Mouse (Mus musculus) forebrain, embryonic 15.5 days (tissue): Measurements from ENCODE around the gene Cntnap4. TPM values are rescaled to one million over a fixed set of nuclear protein-coding genes. Genes with fewer than 3 reads are reported as not detected.

Experiments used
- ATAC-seq: fragments of 200-750 bp; cut with Nextera tagmentation; replicated peaks from 2 replicates; pipeline ENCODE4 v1.8.0; 2017; ENCODE audit warnings: mild to moderate bottlenecking, moderate TSS enrichment, moderate library complexity
- H3K27ac ChIP-seq: fragments of 300-500 bp; sonication (generic); replicated peaks from 2 replicates; pipeline ENCODE4 v1.5.1; 2015; ENCODE audit warnings: mild to moderate bottlenecking, inconsistent platforms
- H3K27me3 ChIP-seq: fragments of 300-500 bp; sonication (generic); 2 replicates; pipeline ENCODE4 v1.6.1; 2015; ENCODE audit warnings: inconsistent platforms
- H3K36me3 ChIP-seq: fragments of 300-500 bp; sonication (generic); 2 replicates; pipeline ENCODE4 v1.6.1; 2015; ENCODE audit warnings: mild to moderate bottlenecking, inconsistent platforms
- H3K4me1 ChIP-seq: fragments of 300-500 bp; sonication (generic); 2 replicates; pipeline ENCODE4 v1.6.1; 2015; ENCODE audit warnings: inconsistent platforms
- H3K4me2 ChIP-seq: fragments of 300-500 bp; sonication (generic); replicated peaks from 2 replicates; pipeline ENCODE4 v1.6.1; 2015; ENCODE audit warnings: mild to moderate bottlenecking, inconsistent platforms
- H3K4me3 ChIP-seq: fragments of 300-500 bp; sonication (generic); 2 replicates; pipeline ENCODE4 v1.5.1; 2015; ENCODE audit warnings: mild to moderate bottlenecking, inconsistent platforms
- H3K9ac ChIP-seq: fragments of 300-500 bp; sonication (generic); replicated peaks from 2 replicates; pipeline ENCODE4 v1.6.1; 2015; ENCODE audit warnings: mild to moderate bottlenecking, inconsistent platforms
- H3K9me3 ChIP-seq: fragments of 300-500 bp; sonication (generic); 2 replicates; pipeline ENCODE4 v1.6.1; 2016; ENCODE audit warnings: inconsistent platforms
- WGBS: fragments of 180-500 bp; shearing (Covaris S2); methylation state at CpG from one replicate; pipeline ENCODE4 v1.1.7; 2015; ENCODE audit warnings: mixed read lengths; 5-methylcytosine and 5-hydroxymethylcytosine counted together
- polyA plus RNA-seq: library from polyadenylated mRNA; unstranded; fragments of >200 nt; fragmentation: Nextera tagmentation; extraction: Ambion mirVana; gene quantifications from 2 replicates; pipeline ENCODE4 v1.2.1, GENCODE M21; 2015

The Cntnap4 gene
- polyA plus RNA-seq, 1 experiment from 2014 or later: 16.6 TPM

- Histone ChIP-seq H3K36me3 (no peaks in the 10 kb centered on the region), H3K27ac (no peak overlapping the region), H3K27me3 (no peaks in the 10 kb centered on the region), H3K4me2 (no peak overlapping the region), H3K4me3 (no peak overlapping the region), H3K4me1 (no peaks in the 10 kb centered on the region), H3K9me3 (no peaks in the 10 kb centered on the region), H3K9ac (no peak overlapping the region)
- no peak for ATAC-seq
- WGBS: 91% methylated on average over 7 of the region's 7 CpGs
Observed at GRCm38 (mm10) chr8:112628791-112629190, 58.9 kb downstream of the Cntnap4 start.

GRCm38 (mm10) chr8:112652657-112653056 lies 82.8 kb downstream of the Cntnap4 start:
- H3K27me3 ChIP-seq: no peaks in the 10 kb centered on the region
- H3K4me3 ChIP-seq: no peak overlapping the region
- 75% methylated on average over 4 of the region's 4 CpGs for WGBS
- no peak for ATAC-seq
- no peak overlapping the region for H3K9ac ChIP-seq
- H3K36me3 ChIP-seq: no peaks in the 10 kb centered on the region
- H3K27ac ChIP-seq: no peak overlapping the region
- no peaks in the 10 kb centered on the region for H3K9me3 ChIP-seq
- H3K4me2 ChIP-seq: no peak overlapping the region
- no peaks in the 10 kb centered on the region for H3K4me1 ChIP-seq

GRCm38 (mm10) chr8:112653276-112653675 lies 83.4 kb downstream of the Cntnap4 start:
- Histone ChIP-seq H3K4me1 (no peaks in the 10 kb centered on the region), H3K9ac (no peak overlapping the region), H3K27ac (no peak overlapping the region), H3K9me3 (no peaks in the 10 kb centered on the region), H3K36me3 (no peaks in the 10 kb centered on the region), H3K27me3 (no peaks in the 10 kb centered on the region), H3K4me2 (no peak overlapping the region), H3K4me3 (no peak overlapping the region)
- no peak for ATAC-seq
- 93% methylated on average over 1 of the region's 1 CpGs for WGBS

GRCm38 (mm10) chr8:112653994-112654393 lies 84.2 kb downstream of the Cntnap4 start:
- Histone ChIP-seq H3K27me3 (no peaks in the 10 kb centered on the region), H3K9ac (no peak overlapping the region), H3K36me3 (no peaks in the 10 kb centered on the region), H3K9me3 (no peaks in the 10 kb centered on the region), H3K4me1 (no peaks in the 10 kb centered on the region), H3K4me3 (no peak overlapping the region), H3K4me2 (no peak overlapping the region), H3K27ac (no peak overlapping the region)
- WGBS: 27% methylated on average over 3 of the region's 3 CpGs
- 0 out of 2 replicates have a peak, but pooled peaks have one; percentile 46 for ATAC-seq

GRCm38 (mm10) chr8:112664067-112664466 lies 94.2 kb downstream of the Cntnap4 start:
- Histone ChIP-seq H3K4me1 (no peaks in the 10 kb centered on the region), H3K27ac (no peak overlapping the region), H3K4me2 (no peak overlapping the region), H3K36me3 (no peaks in the 10 kb centered on the region), H3K9me3 (no peaks in the 10 kb centered on the region), H3K27me3 (no peaks in the 10 kb centered on the region), H3K4me3 (no peak overlapping the region), H3K9ac (no peak overlapping the region)
- ATAC-seq: no peak
- WGBS: 54% methylated on average over 3 of the region's 3 CpGs

- no peak overlapping the region for H3K27ac ChIP-seq
- no peaks in the 10 kb centered on the region for H3K27me3 ChIP-seq
- no peaks in the 10 kb centered on the region for H3K9me3 ChIP-seq
- no peaks in the 10 kb centered on the region for H3K4me1 ChIP-seq
- H3K36me3 ChIP-seq: no peaks in the 10 kb centered on the region
- no peak overlapping the region for H3K4me3 ChIP-seq
- H3K9ac ChIP-seq: no peak overlapping the region
- no peak for ATAC-seq
- no peak overlapping the region for H3K4me2 ChIP-seq
- 81% methylated on average over 1 of the region's 1 CpGs for WGBS
Observed at GRCm38 (mm10) chr8:112674671-112675070, 104.8 kb downstream of the Cntnap4 start.

- Histone ChIP-seq H3K36me3 (no peaks in the 10 kb centered on the region), H3K4me2 (no peak overlapping the region), H3K9ac (no peak overlapping the region), H3K27ac (no peak overlapping the region), H3K27me3 (no peaks in the 10 kb centered on the region), H3K9me3 (no peaks in the 10 kb centered on the region), H3K4me1 (no peaks in the 10 kb centered on the region), H3K4me3 (no peak overlapping the region)
- 78% methylated on average over 9 of the region's 9 CpGs for WGBS
- no peak for ATAC-seq
Observed at GRCm38 (mm10) chr8:112681757-112682156, 111.9 kb downstream of the Cntnap4 start.

DNA sequence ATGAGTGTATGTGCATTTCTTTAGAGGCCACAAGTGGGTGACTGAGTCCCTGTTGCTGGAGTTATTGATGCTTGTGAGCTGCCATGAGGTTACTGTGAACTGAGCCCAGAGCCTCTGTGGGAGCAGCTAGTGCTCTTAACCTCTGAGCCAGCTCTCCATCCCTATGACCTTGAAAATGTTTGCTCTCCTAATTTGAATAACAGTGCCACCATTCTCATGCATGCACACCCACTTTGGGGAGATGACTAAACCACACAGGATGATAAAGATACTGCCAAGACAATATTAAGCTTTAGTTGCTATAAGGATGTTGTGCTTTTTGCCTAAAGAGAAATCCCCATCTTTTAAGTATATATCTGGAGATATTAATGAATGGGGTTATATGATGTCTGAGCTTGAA lies 125.9 kb downstream of the Cntnap4 start:
- no peak overlapping the region for H3K4me3 ChIP-seq
- H3K36me3 ChIP-seq: no peaks in the 10 kb centered on the region
- no peak overlapping the region for H3K4me2 ChIP-seq
- no peak for ATAC-seq
- no peak overlapping the region for H3K9ac ChIP-seq
- H3K27ac ChIP-seq: no peak overlapping the region
- no peaks in the 10 kb centered on the region for H3K9me3 ChIP-seq
- no peaks in the 10 kb centered on the region for H3K4me1 ChIP-seq
- H3K27me3 ChIP-seq: no peaks in the 10 kb centered on the region

GRCm38 (mm10) chr8:112698141-112698540 lies 128.3 kb downstream of the Cntnap4 start:
- no peak overlapping the region for H3K27ac ChIP-seq
- no peak overlapping the region for H3K4me3 ChIP-seq
- ATAC-seq: no peak
- 87% methylated on average over 3 of the region's 3 CpGs for WGBS
- no peak overlapping the region for H3K9ac ChIP-seq
- H3K9me3 ChIP-seq: no peaks in the 10 kb centered on the region
- H3K4me2 ChIP-seq: no peak overlapping the region
- no peaks in the 10 kb centered on the region for H3K27me3 ChIP-seq
- no peaks in the 10 kb centered on the region for H3K4me1 ChIP-seq
- H3K36me3 ChIP-seq: no peaks in the 10 kb centered on the region

GRCm38 (mm10) chr8:112716982-112717381 lies 147.1 kb downstream of the Cntnap4 start:
- no peaks in the 10 kb centered on the region for H3K9me3 ChIP-seq
- 75% methylated on average over 3 of the region's 3 CpGs for WGBS
- H3K27ac ChIP-seq: no peak overlapping the region
- no peak overlapping the region for H3K9ac ChIP-seq
- H3K4me1 ChIP-seq: no peaks in the 10 kb centered on the region
- no peak for ATAC-seq
- H3K4me3 ChIP-seq: no peak overlapping the region
- H3K27me3 ChIP-seq: no peaks in the 10 kb centered on the region
- no peaks in the 10 kb centered on the region for H3K36me3 ChIP-seq
- H3K4me2 ChIP-seq: no peak overlapping the region

DNA sequence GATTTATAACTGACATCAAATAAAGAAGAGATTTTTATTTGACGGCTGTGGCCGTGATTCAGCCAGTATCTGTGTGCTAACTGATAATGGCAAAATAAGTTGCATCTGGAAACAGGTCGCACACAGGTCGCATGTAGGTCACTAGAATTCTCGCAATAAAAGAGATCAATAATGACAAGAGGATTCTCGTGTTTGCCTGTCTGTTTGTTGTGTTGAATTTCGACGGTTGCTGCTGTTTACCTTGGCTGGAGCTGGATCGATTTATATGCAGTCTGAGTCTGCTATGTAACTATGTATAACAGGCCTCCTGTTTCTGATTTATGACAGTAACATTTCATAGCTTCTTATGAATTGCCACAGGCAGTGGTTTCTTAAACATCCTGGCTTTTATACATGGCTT lies 155.1 kb downstream of the Cntnap4 start:
- H3K9me3 ChIP-seq: no peaks in the 10 kb centered on the region
- WGBS: 88% methylated on average over 9 of the region's 9 CpGs
- no peak overlapping the region for H3K9ac ChIP-seq
- peaks cover 12% of the 10 kb centered on the region; the same call in 1 of the 2 replicates for H3K4me1 ChIP-seq
- no peak overlapping the region for H3K4me2 ChIP-seq
- no peak for ATAC-seq
- no peaks in the 10 kb centered on the region for H3K36me3 ChIP-seq
- H3K4me3 ChIP-seq: no peak overlapping the region
- H3K27me3 ChIP-seq: no peaks in the 10 kb centered on the region
- H3K27ac ChIP-seq: no peak overlapping the region

DNA sequence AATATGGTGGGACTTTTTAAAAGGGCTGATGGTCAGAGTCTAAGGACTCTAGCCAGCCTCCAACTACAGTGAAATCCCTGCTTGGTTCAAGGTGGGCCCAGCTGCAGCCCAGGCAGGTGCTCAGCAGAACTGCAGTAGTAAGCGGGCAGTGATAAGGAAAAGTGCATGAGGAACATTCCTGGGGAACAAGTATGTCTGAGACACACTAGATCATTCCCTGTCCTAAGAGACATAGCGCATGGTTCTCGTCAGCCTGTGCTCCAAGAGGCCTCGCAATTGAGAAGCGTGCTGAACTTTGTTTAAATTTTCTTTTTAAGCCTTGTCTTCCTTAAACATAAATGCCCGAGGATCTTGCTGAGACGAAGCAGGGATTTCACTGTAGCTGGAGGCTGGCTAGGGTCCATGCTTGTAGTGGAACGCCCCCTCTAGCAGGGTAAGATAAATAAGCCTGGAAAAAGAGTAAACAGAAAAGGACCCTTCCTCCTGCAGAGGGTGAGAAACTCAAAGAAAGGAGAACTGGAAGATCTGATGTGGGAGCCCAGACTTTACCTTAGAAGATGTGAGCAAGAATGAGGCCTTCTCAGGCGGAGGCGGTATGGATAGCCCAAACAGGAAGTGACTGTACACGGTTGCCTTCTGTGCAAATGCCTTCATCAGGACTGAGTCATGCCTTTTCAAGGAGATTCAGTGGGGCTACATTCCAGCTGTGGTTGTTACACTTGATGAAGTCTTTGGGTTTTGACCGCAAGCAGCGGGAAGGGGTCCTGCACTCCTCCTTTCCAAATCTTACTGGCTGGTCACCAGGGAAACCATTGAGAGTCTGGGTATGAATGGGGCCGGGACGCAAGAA lies 161.0 kb downstream of the Cntnap4 start:
- Histone ChIP-seq H3K36me3 (no peaks in the 10 kb centered on the region), H3K4me3 (no peak overlapping the region), H3K27ac (no peak overlapping the region), H3K4me1 (peaks cover 12% of the 10 kb centered on the region; the same call in 1 of the 2 replicates), H3K9ac (no peak overlapping the region), H3K4me2 (no peak overlapping the region), H3K27me3 (no peaks in the 10 kb centered on the region), H3K9me3 (no peaks in the 10 kb centered on the region)
- WGBS: 86% methylated on average over 15 of the region's 15 CpGs
- no peak for ATAC-seq

DNA sequence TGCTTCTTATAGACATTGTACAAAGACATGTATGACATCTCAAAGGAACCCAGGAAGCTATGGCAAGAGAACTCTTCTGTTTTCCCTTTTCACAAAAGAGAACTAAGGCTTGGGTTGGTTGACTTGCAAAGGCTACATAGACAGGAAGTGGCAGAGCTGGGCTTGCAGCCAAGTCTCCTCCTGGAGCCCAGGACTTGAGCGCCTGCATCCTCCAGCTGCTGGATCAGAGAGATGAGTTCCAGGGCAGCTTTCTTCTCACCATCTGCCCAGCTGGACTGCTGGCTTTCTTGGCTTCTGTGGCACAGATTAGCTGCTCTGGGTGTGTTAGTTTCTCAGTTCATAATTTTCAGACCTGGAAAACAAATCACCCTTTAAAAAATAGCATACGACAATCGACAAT lies 165.7 kb downstream of the Cntnap4 start:
- no peaks in the 10 kb centered on the region for H3K9me3 ChIP-seq
- H3K27ac ChIP-seq: no peak overlapping the region
- H3K4me2 ChIP-seq: no peak overlapping the region
- no peaks in the 10 kb centered on the region for H3K27me3 ChIP-seq
- ATAC-seq: no peak
- H3K36me3 ChIP-seq: no peaks in the 10 kb centered on the region
- no peak overlapping the region for H3K4me3 ChIP-seq
- H3K4me1 ChIP-seq: no peaks in the 10 kb centered on the region
- WGBS: 74% methylated on average over 3 of the region's 3 CpGs
- no peak overlapping the region for H3K9ac ChIP-seq
